In the genomic region with DNA sequence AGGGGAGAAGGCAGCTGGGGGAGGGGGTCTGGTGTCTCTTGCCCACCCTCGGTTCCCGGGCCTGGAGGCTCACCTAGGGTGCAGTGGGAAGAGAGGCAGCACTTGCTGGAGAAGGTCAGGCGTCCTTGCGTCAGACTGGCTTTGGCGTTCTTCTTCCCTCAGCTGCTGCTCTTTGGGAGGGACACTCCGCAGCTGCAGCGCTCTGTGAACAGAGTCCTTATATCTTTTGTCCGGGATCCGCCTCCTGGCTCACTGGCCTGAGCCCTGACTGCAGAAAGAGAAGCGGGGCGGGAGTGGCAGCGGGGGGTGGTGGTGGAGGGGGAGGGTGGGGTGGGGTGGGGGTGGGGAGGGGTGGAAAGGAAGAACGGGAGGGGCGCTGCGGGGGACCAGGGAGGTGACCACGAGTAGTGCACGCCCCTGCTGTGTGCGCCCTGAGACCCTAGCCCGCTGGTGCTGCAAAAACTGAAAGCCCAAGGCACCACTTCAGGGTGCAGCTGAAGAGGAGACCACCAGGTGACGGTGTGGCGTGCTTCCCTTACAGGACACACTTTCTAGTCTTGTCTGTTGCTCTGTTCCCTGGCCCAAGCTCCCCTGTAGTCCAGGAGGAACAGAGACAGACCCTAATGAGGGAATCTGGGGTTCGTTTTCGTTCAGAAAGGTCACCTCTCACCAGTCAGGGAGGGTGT, we compare ENCODE assay signal across 8 mouse cellular contexts. TPM values are rescaled to one million over a fixed set of nuclear protein-coding genes. Genes with fewer than 3 reads are reported as not detected.
DNase-seq lines count a peak whose midpoint lies in the region; ATAC-seq lines count a peak whose summit lies in the region.

G0s2 (minus strand) TSS at position 302 of the 686 bp plus-strand sequence.

- peak within 1 kb of the TSS; percentile 59 for H3K9ac ChIP-seq in intestine, embryonic 15.5 days

- H3K4me3 ChIP-seq in embryonic facial prominence, embryonic 10.5 days: peak within 1 kb of the TSS; percentile 59
- peak within 1 kb of the TSS; percentile 43 for H3K4me3 ChIP-seq in intestine, embryonic 15.5 days (replicated peaks)
- H3K4me3 ChIP-seq in megakaryocyte, embryonic 14.5 days (replicated peaks): peak within 1 kb of the TSS; percentile 42

- peak; percentile 83 for DNase-seq in adrenal gland, adult 8-10 months
- peak; percentile 74 for DNase-seq in embryonic facial prominence, embryonic 10.5 days (ENCODE audit: low spot score)
- no peak for DNase-seq in gonadal fat pad, adult 2 months (ENCODE audit: low read depth)
- peak; percentile 51 to 81 for DNase-seq in left cerebral cortex, postnatal 10 days (ENCODE audit: extremely low spot score in 1 of 2, low spot score in 2 of 2)
- peak; percentile 74 to 81 for DNase-seq in right cerebral cortex, postnatal 10 days (ENCODE audit: low spot score in 2 of 2)

- peaks cover 39% of the 10 kb centered on the region for H3K4me1 ChIP-seq in embryonic facial prominence, embryonic 10.5 days
- peaks cover 15% of the 10 kb centered on the region; the same call in 1 of the 2 replicates for H3K4me1 ChIP-seq in intestine, embryonic 15.5 days (replicated peaks)
- peaks cover 6% of the 10 kb centered on the region; the same call in 1 of the 2 replicates for H3K4me1 ChIP-seq in megakaryocyte, embryonic 14.5 days

- no peaks in the 10 kb centered on the region for H3K9me3 ChIP-seq in embryonic facial prominence, embryonic 10.5 days
- H3K9me3 ChIP-seq in intestine, embryonic 15.5 days: no peaks in the 10 kb centered on the region
- no peaks in the 10 kb centered on the region for H3K9me3 ChIP-seq in megakaryocyte, embryonic 14.5 days

- ATAC-seq in intestine, embryonic 15.5 days: peak; percentile 92
- no peak for ATAC-seq in erythroid progenitor cell, adult 5-6 weeks (replicated peaks; ENCODE audit: low FRiP score, poor library complexity, severe bottlenecking)

- no peaks in the 10 kb centered on the region for H3K36me3 ChIP-seq in embryonic facial prominence, embryonic 10.5 days (replicated peaks)
- no peaks in the 10 kb centered on the region for H3K36me3 ChIP-seq in intestine, embryonic 15.5 days
- H3K36me3 ChIP-seq in megakaryocyte, embryonic 14.5 days (replicated peaks; ENCODE audit: low read length): no peaks in the 10 kb centered on the region

- intact Hi-C loops in left cerebral cortex, postnatal 10 days (cut with DNase I): no loop called here

- under 1% methylated on average over 23 of the region's 23 CpGs for WGBS in embryonic facial prominence, embryonic 10.5 days
- 2% methylated on average over 23 of the region's 23 CpGs for WGBS in intestine, embryonic 15.5 days

- peak within 1 kb of the TSS; percentile 86 for H3K27ac ChIP-seq in embryonic facial prominence, embryonic 10.5 days (replicated peaks)
- H3K27ac ChIP-seq in intestine, embryonic 15.5 days: peak within 1 kb of the TSS; percentile 85

- H3K4me2 ChIP-seq in intestine, embryonic 15.5 days (replicated peaks): peak within 1 kb of the TSS; percentile 81

- peaks cover 7% of the 10 kb centered on the region; the same call in 1 of the 2 replicates for H3K27me3 ChIP-seq in embryonic facial prominence, embryonic 10.5 days (replicated peaks; ENCODE audit: low read depth, poor library complexity, severe bottlenecking)
- 0 out of 2 replicates have a peak, but pooled peaks cover 2% of the 10 kb centered on the region for H3K27me3 ChIP-seq in intestine, embryonic 15.5 days (replicated peaks)
- peaks cover 13% of the 10 kb centered on the region for H3K27me3 ChIP-seq in megakaryocyte, embryonic 14.5 days (replicated peaks)

RNA-seq across cellular contexts. Expression of gene G0s2, which starts in this region (rescaled TPM):
- total RNA-seq in adrenal gland, adult 8-10 months (2022): 10 to 100 TPM; 48.8 to 85.1 (median 74.4) TPM
- polyA plus RNA-seq in embryonic facial prominence, embryonic 10.5 days (2016; fragmentation: Nextera tagmentation; extraction: Ambion mirVana): 7.0 and 7.7 TPM in 2 replicates
- 380 and 695 TPM in 2 replicates for polyA plus RNA-seq in gonadal fat pad, adult 2 months (2012; rRNA removed)
- polyA plus RNA-seq in intestine, embryonic 15.5 days (2015; fragmentation: Nextera tagmentation; extraction: Ambion mirVana): 21.9 and 23.7 TPM in 2 replicates
- 1 to 10 TPM; 4.7 to 6.2 TPM for total RNA-seq in left cerebral cortex, postnatal 10 days (2021)
- 1.5 TPM in 1 of 2 replicates, not detected in the other for polyA plus RNA-seq in megakaryocyte, embryonic 14.5 days (2012; ENCODE audit: insufficient read depth, low replicate concordance)
- total RNA-seq in erythroid progenitor cell, adult 5-6 weeks (2015; ENCODE audit: low replicate concordance): 3.8 and 7.6 TPM in 2 replicates
- total RNA-seq in erythroid progenitor cell, adult 5-6 weeks (2017; ENCODE audit: low replicate concordance): 2.3 and 6.8 TPM in 2 replicates

Comparison
In these comparisons a context has a peak if more than half of its experiments do, and no peak if none do; other contexts are left out.
1. RNA of gene G0s2 (total RNA-seq): 48.8 to 85.1 TPM in adrenal gland, adult 8-10 months; 4.7 to 6.2 TPM in left cerebral cortex, postnatal 10 days and 2.3 to 7.6 TPM in erythroid progenitor cell, adult 5-6 weeks; every median in the first group is over 4 times any median in the second.
2. RNA of gene G0s2 (polyA plus RNA-seq): 380 to 695 TPM in gonadal fat pad, adult 2 months; 21.9 to 23.7 TPM in intestine, embryonic 15.5 days, 7.0 to 7.7 TPM in embryonic facial prominence, embryonic 10.5 days and 1.5 TPM in megakaryocyte, embryonic 14.5 days; every median in the first group is over 10 times any median in the second.
3. Peak in every context shown above with its lines, with median percentiles within 50 percentile points of each other: H3K4me3 ChIP-seq.